Mouse (Mus musculus) cerebellum, adult 9-10 months (tissue): ENCODE measurements around the gene Hoxc8.

Source experiments
- DNase-seq: peaks from one replicate; pipeline ENCODE4 v3.0.0; 2022

Hoxc8 gene

GRCm38 (mm10) chr15:102990461-102991397 lies at the start of gene Hoxc8:
Gene Hoxc8 (plus strand): TSS chr15:102990607.
- DNase-seq = no peak

- no peak for DNase-seq
Observed at GRCm38 (mm10) chr15:102942739-102943467, 47.5 kb upstream of the Hoxc8 start.

- DNase-seq = no peak
Observed at GRCm38 (mm10) chr15:102943468-102943813, 47.0 kb upstream of the Hoxc8 start.

- no peak for DNase-seq
Observed at GRCm38 (mm10) chr15:102945185-102946077, 45.0 kb upstream of the Hoxc8 start.

GRCm38 (mm10) chr15:102947276-102947675 lies 43.1 kb upstream of the Hoxc8 start:
- DNase-seq = no peak

GRCm38 (mm10) chr15:102948842-102949241 lies 41.6 kb upstream of the Hoxc8 start:
- no peak for DNase-seq

- DNase-seq = no peak
Observed at GRCm38 (mm10) chr15:102949696-102950095, 40.7 kb upstream of the Hoxc8 start.

GRCm38 (mm10) chr15:102950877-102951276 lies 39.5 kb upstream of the Hoxc8 start:
- no peak for DNase-seq

GRCm38 (mm10) chr15:102953561-102953960 lies 36.8 kb upstream of the Hoxc8 start:
- no peak for DNase-seq

- DNase-seq = no peak
Observed at GRCm38 (mm10) chr15:102954192-102955006, 36.0 kb upstream of the Hoxc8 start, which contains the start of gene Hoxc11. Gene Hoxc11 (plus strand): TSS chr15:102954427.

GRCm38 (mm10) chr15:102955007-102955382 lies 35.4 kb upstream of the Hoxc8 start:
- DNase-seq = no peak

- DNase-seq = no peak
Observed at GRCm38 (mm10) chr15:102955833-102956640, 34.4 kb upstream of the Hoxc8 start.

GRCm38 (mm10) chr15:102956906-102957305 lies 33.5 kb upstream of the Hoxc8 start:
- DNase-seq = no peak

GRCm38 (mm10) chr15:102959663-102960191 lies 30.7 kb upstream of the Hoxc8 start:
- no peak for DNase-seq

- DNase-seq = no peak
Observed at GRCm38 (mm10) chr15:102961728-102962127, 28.7 kb upstream of the Hoxc8 start.

GRCm38 (mm10) chr15:102962492-102962891 lies 27.9 kb upstream of the Hoxc8 start:
- no peak for DNase-seq

- no peak for DNase-seq
Observed at GRCm38 (mm10) chr15:102963259-102963658, 27.1 kb upstream of the Hoxc8 start.

GRCm38 (mm10) chr15:102963671-102964640 lies 26.5 kb upstream of the Hoxc8 start:
- no peak for DNase-seq
